Mouse (Mus musculus): ENCODE results near the gene Adora1. TPM values are rescaled to one million over a fixed set of nuclear protein-coding genes. Genes with fewer than 3 reads are reported as not detected.

Gene Adora1
- polyA plus RNA-seq (2014; fragmentation: Illumina TruSeq; extraction: RNeasy Lipid Tissue Mini Kit (QIAGEN cat#74804); ENCODE audit: low read depth, low replicate concordance), result 1.5 TPM

GRCm38 (mm10) chr1:134235391-134235921, at the start of gene Adora1:
Adora1 (minus strand) TSS chr1:134235431.

GRCm38 (mm10) chr1:134193126-134193525, 42.1 kb downstream of the Adora1 start, which contains the start of gene Mybph:
Mybph (plus strand) TSS chr1:134193448.

GRCm38 (mm10) chr1:134182025-134182424, 53.2 kb downstream of the Adora1 start, which contains the start of gene Chil1:
Chil1 (plus strand) TSS chr1:134182176.

Other genes starting within 250 kb of the Adora1 start
- gene Fmod, start 198.2 kb downstream of the Adora1 start, polyA plus RNA-seq (2014; fragmentation: Illumina TruSeq; extraction: RNeasy Lipid Tissue Mini Kit (QIAGEN cat#74804); ENCODE audit: low read depth, low replicate concordance), result 2.1 TPM
- gene Btg2, start 156.3 kb downstream of the Adora1 start, polyA plus RNA-seq (2014; fragmentation: Illumina TruSeq; extraction: RNeasy Lipid Tissue Mini Kit (QIAGEN cat#74804); ENCODE audit: low read depth, low replicate concordance), result 11.9 TPM
- not detected for gene Chit1, start 124.2 kb downstream of the Adora1 start, polyA plus RNA-seq (2014; fragmentation: Illumina TruSeq; extraction: RNeasy Lipid Tissue Mini Kit (QIAGEN cat#74804); ENCODE audit: low read depth, low replicate concordance)
- gene Chil1, start 53.3 kb downstream of the Adora1 start, polyA plus RNA-seq (2014; fragmentation: Illumina TruSeq; extraction: RNeasy Lipid Tissue Mini Kit (QIAGEN cat#74804); ENCODE audit: low read depth, low replicate concordance), result not detected
- not detected for gene Mybph, start 42.0 kb downstream of the Adora1 start, polyA plus RNA-seq (2014; fragmentation: Illumina TruSeq; extraction: RNeasy Lipid Tissue Mini Kit (QIAGEN cat#74804); ENCODE audit: low read depth, low replicate concordance)
- not detected for gene Myog, start 54.6 kb upstream of the Adora1 start, polyA plus RNA-seq (2014; fragmentation: Illumina TruSeq; extraction: RNeasy Lipid Tissue Mini Kit (QIAGEN cat#74804); ENCODE audit: low read depth, low replicate concordance)
- not detected for gene Ppfia4, start 97.5 kb upstream of the Adora1 start, polyA plus RNA-seq (2014; fragmentation: Illumina TruSeq; extraction: RNeasy Lipid Tissue Mini Kit (QIAGEN cat#74804); ENCODE audit: low read depth, low replicate concordance)
- 87.0 TPM for gene Tmem183a, start 126.5 kb upstream of the Adora1 start, polyA plus RNA-seq (2014; fragmentation: Illumina TruSeq; extraction: RNeasy Lipid Tissue Mini Kit (QIAGEN cat#74804); ENCODE audit: low read depth, low replicate concordance)
- gene 4933406M09Rik, start 150.5 kb upstream of the Adora1 start, polyA plus RNA-seq (2014; fragmentation: Illumina TruSeq; extraction: RNeasy Lipid Tissue Mini Kit (QIAGEN cat#74804); ENCODE audit: low read depth, low replicate concordance), result not detected
- 16.9 TPM for gene Cyb5r1, start 170.1 kb upstream of the Adora1 start, polyA plus RNA-seq (2014; fragmentation: Illumina TruSeq; extraction: RNeasy Lipid Tissue Mini Kit (QIAGEN cat#74804); ENCODE audit: low read depth, low replicate concordance)
- gene Adipor1, start 179.9 kb upstream of the Adora1 start, polyA plus RNA-seq (2014; fragmentation: Illumina TruSeq; extraction: RNeasy Lipid Tissue Mini Kit (QIAGEN cat#74804); ENCODE audit: low read depth, low replicate concordance), result 47.0 TPM
- gene Klhl12, start 220.1 kb upstream of the Adora1 start, polyA plus RNA-seq (2014; fragmentation: Illumina TruSeq; extraction: RNeasy Lipid Tissue Mini Kit (QIAGEN cat#74804); ENCODE audit: low read depth, low replicate concordance), result 23.4 TPM

Data from kidney, adult 10 weeks (tissue).